Mouse (Mus musculus) gastrocnemius, adult 2 months (tissue): ENCODE data around the gene Cemip. TPM values are rescaled to one million over a fixed set of nuclear protein-coding genes. Genes with fewer than 3 reads are reported as not detected.
A peak's percentile ranks its signal among the peaks of the same experiment; 100 is the strongest.

Experiments used
- DNase-seq: peaks from one replicate; pipeline ENCODE4 v3.0.0; 2022
- H3K27ac ChIP-seq: fragments of 200-600 bp; 2 replicates; pipeline ENCODE4 v1.8.1; 2022; ENCODE audit warnings: mild to moderate bottlenecking
- H3K4me3 ChIP-seq: fragments of 200-600 bp; 2 replicates; pipeline ENCODE4 v1.8.1; 2022; ENCODE audit warnings: mild to moderate bottlenecking, moderate library complexity
- CTCF ChIP-seq: fragments of 200-600 bp; IDR thresholded peaks from 2 replicates; pipeline ENCODE4 v1.8.1; 2022; ENCODE audit warnings: antibody characterized with exemption, mild to moderate bottlenecking, moderate library complexity
- intact Hi-C: fragments of 180-260 bp; cut with DNase I; formaldehyde crosslinking; loops from one replicate; pipeline ENCODE4 v1.15.1; 2025
- total RNA-seq, 2 experiments: library from RNA; stranded (reverse); gene quantifications; 2 replicates each; pipeline ENCODE4 v1.2.3; 2021

Gene Cemip
- total RNA-seq, 2 experiments from 2014 or later = not detected

- intact Hi-C loops = no loop called here
- Histone ChIP-seq H3K27ac (no peak overlapping the region), H3K4me3 (no peak overlapping the region)
- DNase-seq = peak; percentile 52
- TF ChIP-seq CTCF = no peak
Measured at GRCm38 (mm10) chr7:84013656-84014055, 72.6 kb downstream of the Cemip start.

- DNase-seq = no peak
- intact Hi-C loops = no loop called here
- Histone ChIP-seq H3K4me3 (no peak overlapping the region), H3K27ac (no peak overlapping the region)
- no peak for TF ChIP-seq CTCF
Measured at GRCm38 (mm10) chr7:84004357-84004756, 81.9 kb downstream of the Cemip start.

- Histone ChIP-seq H3K4me3 (no peak overlapping the region), H3K27ac (no peak overlapping the region)
- DNase-seq = no peak
- intact Hi-C loops = no loop called here
- TF ChIP-seq CTCF = no peak
Measured at GRCm38 (mm10) chr7:84001516-84001915, 84.8 kb downstream of the Cemip start.

GRCm38 (mm10) chr7:84000671-84001070 lies 85.6 kb downstream of the Cemip start:
- Histone ChIP-seq H3K27ac (no peak overlapping the region), H3K4me3 (no peak overlapping the region)
- intact Hi-C loops = no loop called here
- no peak for TF ChIP-seq CTCF
- DNase-seq = no peak

GRCm38 (mm10) chr7:83999647-84000046 lies 86.7 kb downstream of the Cemip start:
- Histone ChIP-seq H3K4me3 (no peak overlapping the region), H3K27ac (no peak overlapping the region)
- intact Hi-C loops = no loop called here
- DNase-seq = no peak
- no peak for TF ChIP-seq CTCF

- DNase-seq = no peak
- Histone ChIP-seq H3K27ac (no peak overlapping the region), H3K4me3 (no peak overlapping the region)
- intact Hi-C loops = no loop called here
- no peak for TF ChIP-seq CTCF
Measured at GRCm38 (mm10) chr7:83994348-83994747, 92.0 kb downstream of the Cemip start.

- no peak overlapping the region for H3K4me3 ChIP-seq
- intact Hi-C loops = no loop called here
- no peak for TF ChIP-seq CTCF
- no peak overlapping the region for H3K27ac ChIP-seq
- no peak for DNase-seq
Measured at GRCm38 (mm10) chr7:83989294-83989693, 97.0 kb downstream of the Cemip start.

- intact Hi-C loops = no loop called here
- no peak overlapping the region for H3K27ac ChIP-seq
- TF ChIP-seq CTCF = no peak
- DNase-seq = no peak
- H3K4me3 ChIP-seq = no peak overlapping the region
Measured at GRCm38 (mm10) chr7:83985751-83986150, 100.6 kb downstream of the Cemip start.

- intact Hi-C loops = no loop called here
- no peak overlapping the region for H3K27ac ChIP-seq
- no peak for DNase-seq
- no peak overlapping the region for H3K4me3 ChIP-seq
- no peak for TF ChIP-seq CTCF
Measured at GRCm38 (mm10) chr7:83982566-83982965, 103.7 kb downstream of the Cemip start.

- no peak for DNase-seq
Measured at GRCm38 (mm10) chr7:83978945-83979536, 107.3 kb downstream of the Cemip start.

GRCm38 (mm10) chr7:83978410-83978809 lies 107.9 kb downstream of the Cemip start:
- no peak for TF ChIP-seq CTCF
- Histone ChIP-seq H3K4me3 (no peak overlapping the region), H3K27ac (no peak overlapping the region)
- intact Hi-C loops = no loop called here
- DNase-seq = no peak

More at GRCm38 (mm10) chr7:83978945-83979536, 107.3 kb downstream of the Cemip start:
- no peak overlapping the region for H3K4me3 ChIP-seq
- no peak overlapping the region for H3K27ac ChIP-seq
- TF ChIP-seq CTCF = no peak
- intact Hi-C loops = no loop called here

GRCm38 (mm10) chr7:83976413-83976958 lies 109.8 kb downstream of the Cemip start:
- H3K4me3 ChIP-seq = no peak overlapping the region
- intact Hi-C loops = no loop called here
- TF ChIP-seq CTCF = no peak
- H3K27ac ChIP-seq = no peak overlapping the region
- no peak for DNase-seq

- no peak for TF ChIP-seq CTCF
- H3K27ac ChIP-seq = no peak overlapping the region
- DNase-seq = no peak
- intact Hi-C loops = no loop called here
- H3K4me3 ChIP-seq = no peak overlapping the region
Measured at GRCm38 (mm10) chr7:83975283-83975682, 111.0 kb downstream of the Cemip start.

- Histone ChIP-seq H3K4me3 (no peak overlapping the region), H3K27ac (no peak overlapping the region)
- no peak for DNase-seq
- no peak for TF ChIP-seq CTCF
- intact Hi-C loops = no loop called here
Measured at GRCm38 (mm10) chr7:83972485-83972884, 113.8 kb downstream of the Cemip start.
